Mouse (Mus musculus) small intestine, adult 10 weeks (tissue): Measurements from ENCODE around the gene Csnk1e. TPM values are rescaled to one million over a fixed set of nuclear protein-coding genes. Genes with fewer than 3 reads are reported as not detected.

Source experiments
- polyA plus RNA-seq: library from polyadenylated mRNA; stranded (reverse); fragments of 350-450 nt; fragmentation: Illumina TruSeq; extraction: RNeasy Lipid Tissue Mini Kit (QIAGEN cat#74804); gene quantifications from one replicate; pipeline ENCODE4 v1.2.3, GENCODE M21; 2014; ENCODE audit warnings: low replicate concordance

Csnk1e gene
- 4.5 TPM for polyA plus RNA-seq

GRCm38 (mm10) chr15:79455106-79455810 lies at the start of gene Csnk1e:
Gene Csnk1e (minus strand): TSS chr15:79455566.

GRCm38 (mm10) chr15:79504707-79505452 lies 49.5 kb upstream of the Csnk1e start, which contains the start of gene Kcnj4:
Gene Kcnj4 (minus strand): TSS chr15:79505241.

GRCm38 (mm10) chr15:79402836-79403762 lies 52.3 kb downstream of the Csnk1e start, which contains the start of gene Tmem184b:
Gene Tmem184b (minus strand): TSS chr15:79403569.

Other genes starting within 250 kb of the Csnk1e start
- gene Pick1, start 226.4 kb downstream of the Csnk1e start, polyA plus RNA-seq, result 9.0 TPM
- 0.48 TPM for gene Gm49486, start 226.2 kb downstream of the Csnk1e start, polyA plus RNA-seq
- gene Slc16a8, start 200.8 kb downstream of the Csnk1e start, polyA plus RNA-seq, result not detected
- gene Baiap2l2, start 170.0 kb downstream of the Csnk1e start, polyA plus RNA-seq, result 15.6 TPM
- 0.22 TPM for gene Pla2g6, start 127.2 kb downstream of the Csnk1e start, polyA plus RNA-seq
- gene Maff, start 108.9 kb downstream of the Csnk1e start, polyA plus RNA-seq, result 1.4 TPM
- gene Tmem184b, start 52.0 kb downstream of the Csnk1e start, polyA plus RNA-seq, result 5.6 TPM
- gene Kcnj4, start 49.7 kb upstream of the Csnk1e start, polyA plus RNA-seq, result not detected
- gene Kdelr3, start 60.8 kb upstream of the Csnk1e start, polyA plus RNA-seq, result 6.1 TPM
- gene Ddx17, start 91.2 kb upstream of the Csnk1e start, polyA plus RNA-seq, result 274 TPM
- not detected for gene Dmc1, start 149.5 kb upstream of the Csnk1e start, polyA plus RNA-seq
- 0.63 TPM for gene Fam227a, start 203.4 kb upstream of the Csnk1e start, polyA plus RNA-seq
- gene Cby1, start 203.6 kb upstream of the Csnk1e start, polyA plus RNA-seq, result 0.52 TPM
- 369 TPM for gene Tomm22, start 215.3 kb upstream of the Csnk1e start, polyA plus RNA-seq
- 10.2 TPM for gene Josd1, start 232.4 kb upstream of the Csnk1e start, polyA plus RNA-seq
- gene Gtpbp1, start 235.3 kb upstream of the Csnk1e start, polyA plus RNA-seq, result 0.63 TPM